Mouse (Mus musculus): ENCODE results near the gene Gm11032.
A peak's percentile ranks its signal among the peaks of the same experiment; 100 is the strongest.
"Not testable (repeated sequence)": the region's sequence is repeated elsewhere in the genome, so short reads cannot be mapped to it uniquely, and the experiment has no call there.

Gene Gm11032

GRCm38 (mm10) chr11:4627636-4628035 lies 7.8 kb downstream of the Gm11032 start:
- DNase-seq: no peak

GRCm38 (mm10) chr11:4629861-4630280 lies 10.0 kb downstream of the Gm11032 start:
- peak; percentile 37 for DNase-seq

GRCm38 (mm10) chr11:4633420-4633819 lies 13.6 kb downstream of the Gm11032 start:
- no peak for DNase-seq

- DNase-seq: no peak
Observed at GRCm38 (mm10) chr11:4634395-4634794, 14.5 kb downstream of the Gm11032 start.

GRCm38 (mm10) chr11:4636782-4637342 lies 17.0 kb downstream of the Gm11032 start:
- no peak for DNase-seq

- peak; percentile 98 for DNase-seq
Observed at GRCm38 (mm10) chr11:4637534-4638234, 17.8 kb downstream of the Gm11032 start, which contains the start of gene Ascc2. Gene Ascc2 (plus strand): TSS chr11:4637747.

- DNase-seq: no peak
Observed at GRCm38 (mm10) chr11:4638261-4638660, 18.4 kb downstream of the Gm11032 start.

- DNase-seq: peak; percentile 65
Observed at GRCm38 (mm10) chr11:4641185-4641584, 21.3 kb downstream of the Gm11032 start.

GRCm38 (mm10) chr11:4643722-4644121 lies 23.9 kb downstream of the Gm11032 start:
- no peak for DNase-seq

GRCm38 (mm10) chr11:4645180-4645579 lies 25.3 kb downstream of the Gm11032 start:
- DNase-seq: not testable (repeated sequence)

- no peak for DNase-seq
Observed at GRCm38 (mm10) chr11:4646409-4646808, 26.5 kb downstream of the Gm11032 start.

- no peak for DNase-seq
Observed at GRCm38 (mm10) chr11:4659818-4660217, 40.0 kb downstream of the Gm11032 start.

- DNase-seq: no peak
Observed at GRCm38 (mm10) chr11:4660309-4661025, 40.6 kb downstream of the Gm11032 start.

GRCm38 (mm10) chr11:4661324-4661723 lies 41.5 kb downstream of the Gm11032 start:
- no peak for DNase-seq

- peak; percentile 35 for DNase-seq
Observed at GRCm38 (mm10) chr11:4661871-4662495, 42.1 kb downstream of the Gm11032 start.

- no peak for DNase-seq
Observed at GRCm38 (mm10) chr11:4662496-4662878, 42.6 kb downstream of the Gm11032 start.
